Mouse (Mus musculus) E14TG2a.4 (cell line): ENCODE measurements around the gene Hspa12a.

ENCODE experiments used
- H3K27me3 ChIP-seq: 2 replicates; pipeline ENCODE4 v1.6.1; 2014; ENCODE audit warnings: low read length, control low read depth; ENCODE audit not compliant: insufficient read depth
- H3K36me3 ChIP-seq: 2 replicates; pipeline ENCODE4 v1.6.1; 2014; ENCODE audit warnings: low read length, control low read depth; ENCODE audit not compliant: insufficient read depth
- H3K4me1 ChIP-seq: replicated peaks from 2 replicates; pipeline ENCODE4 v1.6.1; 2014; ENCODE audit warnings: low read depth, low read length, control low read depth
- H3K4me3 ChIP-seq: replicated peaks from 2 replicates; pipeline ENCODE4 v1.5.1; 2014; ENCODE audit warnings: mild to moderate bottlenecking, low read length
- H3K9me3 ChIP-seq: 2 replicates; pipeline ENCODE4 v1.6.1; 2014; ENCODE audit warnings: low read length, control low read depth
- CTCF ChIP-seq: conservative IDR thresholded peaks from 2 replicates; pipeline ENCODE4 v1.5.1; 2014; ENCODE audit warnings: low read length
- NANOG ChIP-seq: IDR thresholded peaks from 2 replicates; pipeline ENCODE4 v1.6.1; 2014; ENCODE audit warnings: borderline replicate concordance, low read length, mixed read lengths
- POU5F1 ChIP-seq: IDR thresholded peaks from 2 replicates; pipeline ENCODE4 v1.6.1; 2014; ENCODE audit warnings: low read length, borderline replicate concordance

Gene Hspa12a

DNA sequence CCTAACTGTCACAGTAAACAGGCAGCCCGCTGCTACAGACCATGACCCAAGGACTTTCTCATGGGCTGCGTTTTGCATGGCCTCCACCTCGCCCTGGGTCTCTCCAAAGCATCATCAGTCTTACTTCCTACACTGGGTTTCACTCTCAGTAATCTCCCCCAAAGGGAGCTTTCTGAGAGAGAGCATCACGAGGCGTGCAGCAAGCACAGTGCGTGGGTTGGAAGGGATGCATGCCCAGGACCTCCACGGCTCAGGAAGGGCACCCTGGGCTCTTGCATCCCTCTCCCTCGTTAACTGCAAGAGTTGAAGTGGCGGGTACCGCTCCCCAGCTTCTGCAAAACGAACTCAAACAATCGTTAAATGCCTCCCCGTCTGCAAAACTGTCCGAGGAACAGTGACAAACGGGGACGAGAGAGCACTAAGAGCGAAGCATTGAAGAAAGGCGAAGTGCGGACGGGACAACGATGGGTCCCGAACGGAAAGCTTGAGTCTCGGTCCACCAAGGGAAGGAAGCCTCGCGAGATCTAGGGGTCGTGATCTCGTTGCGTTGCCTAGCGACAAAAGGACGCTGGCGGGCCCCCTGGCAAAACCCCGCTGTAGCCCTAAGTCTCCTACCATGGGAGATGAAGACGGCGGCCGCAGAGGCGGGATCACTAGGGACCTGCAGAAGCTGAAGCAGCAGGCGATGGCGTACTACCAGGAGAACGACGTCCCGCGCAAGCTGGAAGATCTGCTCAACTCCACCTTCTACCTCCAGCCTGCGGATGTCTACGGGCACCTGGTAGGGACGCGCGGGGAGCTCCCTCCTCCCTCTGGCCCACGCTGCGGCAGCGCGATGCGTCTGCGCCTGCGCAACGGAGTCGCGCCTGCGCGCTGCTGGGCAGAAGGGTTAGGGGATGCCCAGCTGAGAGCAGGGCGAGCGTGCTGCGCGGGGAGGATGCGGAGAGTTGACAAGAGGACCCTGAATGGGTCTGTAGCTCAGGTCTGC, at the start of gene Hspa12a, which contains the start of gene Eno4:
Gene Hspa12a (minus strand): TSS at position 814 of the 988 bp plus-strand sequence.
Gene Eno4 (plus strand): TSS at position 585 of the 988 bp plus-strand sequence.
- TF ChIP-seq POU5F1 (no peak), NANOG (no peak), CTCF (no peak)
- peak within 1 kb of the TSS; percentile 89 for H3K4me3 ChIP-seq

DNA sequence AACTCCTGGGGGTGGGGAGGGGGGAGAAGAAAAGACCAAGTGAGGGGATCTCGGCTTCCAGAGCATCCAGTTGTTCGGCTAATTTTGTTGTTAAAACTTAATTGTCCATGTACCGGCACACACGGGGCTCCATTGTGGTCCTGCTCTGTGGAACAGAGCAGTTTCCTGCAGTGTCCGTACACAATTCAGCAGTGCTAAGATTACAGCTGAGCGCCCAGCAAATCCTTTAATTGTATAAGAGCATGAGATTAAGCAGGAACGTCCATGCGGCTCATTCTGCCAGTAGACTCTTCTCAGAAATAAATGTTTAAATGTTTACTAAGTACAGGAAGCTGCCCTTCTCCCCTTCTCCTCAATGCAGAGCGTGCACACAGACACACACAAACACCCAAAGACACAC, 38.1 kb upstream of the Hspa12a start:
- Histone ChIP-seq H3K27me3 (peaks cover 10% of the 10 kb centered on the region), H3K36me3 (no peaks in the 10 kb centered on the region), H3K9me3 (0 out of 2 replicates have a peak, but pooled peaks cover 3% of the 10 kb centered on the region), H3K4me1 (peaks cover 64% of the 10 kb centered on the region), H3K4me3 (no peak overlapping the region)
- TF ChIP-seq POU5F1 (no peak), CTCF (no peak), NANOG (peak; percentile 58; the same call in 1 of the 2 replicates)

More for the DNA sequence above, at the start of gene Hspa12a, which contains the start of gene Eno4:
- peaks cover 24% of the 10 kb centered on the region for H3K4me1 ChIP-seq
- no peaks in the 10 kb centered on the region for H3K9me3 ChIP-seq
- no peaks in the 10 kb centered on the region for H3K36me3 ChIP-seq
- no peaks in the 10 kb centered on the region for H3K27me3 ChIP-seq

DNA sequence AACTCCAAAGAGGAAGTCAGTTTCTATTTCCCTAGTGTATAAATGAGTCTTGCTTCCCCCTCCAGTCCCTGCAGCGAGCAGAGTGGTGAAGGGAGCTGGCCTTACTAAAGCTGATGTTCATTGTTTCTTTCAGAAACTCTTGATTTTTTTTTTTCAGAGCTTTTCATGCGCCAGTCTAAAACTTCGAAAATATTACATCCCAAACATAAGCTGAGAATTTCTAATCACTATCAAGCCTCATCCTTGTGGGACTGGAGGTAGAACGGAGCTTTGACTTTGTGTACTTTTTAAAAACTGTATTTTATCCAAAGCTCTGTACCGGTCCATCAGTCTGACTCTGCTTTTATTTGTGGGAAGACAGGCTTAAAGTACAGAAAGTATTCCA, 36.6 kb upstream of the Hspa12a start:
- peaks cover 20% of the 10 kb centered on the region for H3K27me3 ChIP-seq
- H3K4me1 ChIP-seq = peaks cover 64% of the 10 kb centered on the region
- no peak for TF ChIP-seq CTCF
- no peak for TF ChIP-seq NANOG
- no peak for TF ChIP-seq POU5F1
- no peaks in the 10 kb centered on the region for H3K36me3 ChIP-seq
- no peak overlapping the region for H3K4me3 ChIP-seq
- 0 out of 2 replicates have a peak, but pooled peaks cover 3% of the 10 kb centered on the region for H3K9me3 ChIP-seq

DNA sequence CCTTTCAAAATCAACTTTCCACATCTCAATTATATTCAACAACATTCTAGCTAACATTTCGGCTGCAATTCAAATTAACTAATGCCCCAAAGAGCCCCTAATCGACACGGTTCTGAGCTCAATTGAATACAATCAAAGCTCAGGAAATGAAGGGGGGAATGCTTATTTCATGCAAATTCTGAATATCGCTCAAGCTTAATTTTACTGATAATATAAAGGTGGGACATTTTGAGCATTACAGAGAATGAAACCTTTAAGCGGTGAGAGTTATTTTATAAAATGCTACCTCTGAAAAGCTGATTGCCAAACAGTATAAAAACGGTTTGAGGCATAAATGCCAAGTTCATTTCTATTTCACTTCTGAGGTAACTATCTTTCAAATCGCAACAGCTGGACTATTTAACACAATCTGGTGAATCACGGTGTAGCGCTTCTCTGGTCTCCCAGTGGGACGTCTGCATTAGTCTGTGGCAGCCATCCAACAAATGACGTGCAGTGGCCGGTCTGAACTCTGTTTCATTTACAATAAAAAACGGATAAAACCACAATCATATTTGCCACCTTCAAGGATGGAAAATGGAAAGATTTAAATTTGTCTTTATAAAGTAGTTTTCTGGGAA, 36.1 kb upstream of the Hspa12a start:
- H3K36me3 ChIP-seq = no peaks in the 10 kb centered on the region
- peaks cover 64% of the 10 kb centered on the region for H3K4me1 ChIP-seq
- H3K9me3 ChIP-seq = 0 out of 2 replicates have a peak, but pooled peaks cover 3% of the 10 kb centered on the region
- no peak overlapping the region for H3K4me3 ChIP-seq
- no peak for TF ChIP-seq CTCF
- TF ChIP-seq NANOG = no peak
- no peak for TF ChIP-seq POU5F1
- H3K27me3 ChIP-seq = peaks cover 20% of the 10 kb centered on the region

DNA sequence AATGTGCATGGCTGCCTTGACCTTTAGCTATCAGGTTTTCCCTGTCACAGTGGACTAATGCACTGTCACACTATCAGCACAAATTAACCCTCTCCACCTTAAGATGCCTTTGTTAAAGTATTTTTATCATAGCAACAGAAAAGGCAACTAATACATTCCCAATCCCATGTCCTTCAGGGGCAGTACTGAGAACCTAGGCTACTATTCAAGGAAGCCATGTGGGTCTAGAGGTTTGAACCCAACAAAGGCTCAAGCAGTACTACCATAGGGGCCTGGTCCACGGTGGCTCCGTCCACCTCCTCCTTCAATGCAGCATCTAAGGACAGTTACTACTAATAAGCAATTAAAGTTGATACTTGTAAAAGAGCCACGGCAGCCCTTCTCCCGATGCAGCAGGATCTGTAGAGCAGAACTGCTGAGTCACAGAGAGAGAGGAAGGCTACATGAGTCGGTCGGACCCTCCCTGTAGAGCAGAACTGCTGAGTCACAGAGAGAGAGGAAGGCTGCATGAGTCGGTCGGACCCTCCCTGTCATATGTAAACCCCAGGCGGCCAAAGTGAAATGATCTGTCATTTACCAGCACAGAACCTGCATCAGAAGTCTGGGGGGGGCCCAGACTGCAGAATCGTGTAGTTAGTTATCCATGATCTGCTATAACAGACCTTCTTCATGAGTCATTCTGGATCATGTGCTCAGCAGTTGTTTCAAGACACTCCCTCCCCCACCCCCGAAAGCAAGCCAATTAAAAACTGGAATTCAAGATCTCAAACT, 35.1 kb upstream of the Hspa12a start:
- Histone ChIP-seq H3K27me3 (peaks cover 20% of the 10 kb centered on the region), H3K9me3 (0 out of 2 replicates have a peak, but pooled peaks cover 3% of the 10 kb centered on the region), H3K36me3 (no peaks in the 10 kb centered on the region), H3K4me1 (peaks cover 64% of the 10 kb centered on the region), H3K4me3 (no peak overlapping the region)
- TF ChIP-seq POU5F1 (no peak), NANOG (no peak), CTCF (no peak)

DNA sequence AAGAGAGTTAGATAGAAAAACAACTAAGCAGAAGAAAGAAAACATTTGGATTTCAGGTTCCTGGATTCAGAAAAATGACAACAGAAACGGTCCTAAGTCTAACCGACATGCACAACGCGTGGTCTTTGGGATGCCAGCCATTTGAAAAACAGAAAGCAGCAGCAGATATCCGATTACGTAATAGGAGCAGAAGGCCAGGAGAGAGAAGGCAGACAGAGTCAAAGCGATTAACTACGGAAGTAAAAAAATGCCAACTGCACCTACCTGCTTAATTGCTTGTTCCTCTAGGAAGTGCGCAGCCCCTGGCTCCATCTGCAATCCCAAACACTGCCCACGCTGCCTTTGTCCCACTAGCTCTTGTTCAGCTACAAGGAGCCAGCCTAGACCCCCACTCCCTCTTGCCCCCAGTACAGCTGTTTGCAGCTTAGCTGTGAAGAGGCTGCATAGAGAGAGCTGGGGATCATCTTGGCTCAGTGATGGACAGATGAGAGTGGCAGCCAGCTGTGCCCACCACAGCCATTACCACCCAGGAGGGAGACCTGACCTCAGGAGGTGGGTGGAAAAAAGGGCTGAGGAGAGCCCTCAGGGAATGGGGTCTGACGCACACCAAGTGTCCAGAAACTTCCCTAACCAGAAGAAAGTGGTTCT, 31.9 kb upstream of the Hspa12a start:
- Histone ChIP-seq H3K4me3 (no peak overlapping the region), H3K4me1 (peaks cover 45% of the 10 kb centered on the region)
- TF ChIP-seq CTCF (no peak), POU5F1 (no peak), NANOG (no peak)

DNA sequence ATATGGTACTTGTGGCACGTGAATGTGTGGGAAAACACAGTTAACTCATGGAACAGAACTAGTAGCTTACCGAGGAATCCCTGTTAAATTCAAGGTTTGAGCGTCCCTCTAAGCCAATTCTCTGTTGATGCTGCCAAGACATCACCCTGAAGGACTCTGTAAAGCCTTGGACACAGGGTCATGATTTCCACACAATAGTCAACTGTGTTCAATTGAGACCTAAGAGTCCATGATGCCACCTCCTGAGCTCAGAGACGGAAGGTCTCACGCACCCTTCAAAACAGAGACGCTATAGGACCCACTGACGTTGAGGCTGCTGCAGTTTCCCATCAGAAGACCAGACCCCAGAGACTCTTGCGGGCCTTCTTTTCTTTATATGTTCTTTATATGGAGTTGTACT, 30.7 kb upstream of the Hspa12a start:
- TF ChIP-seq NANOG (no peak), CTCF (no peak), POU5F1 (no peak)
- Histone ChIP-seq H3K36me3 (no peaks in the 10 kb centered on the region), H3K4me3 (no peak overlapping the region), H3K9me3 (0 out of 2 replicates have a peak, but pooled peaks cover 3% of the 10 kb centered on the region), H3K27me3 (peaks cover 40% of the 10 kb centered on the region), H3K4me1 (peaks cover 45% of the 10 kb centered on the region)

More for the DNA sequence above, 31.9 kb upstream of the Hspa12a start:
- H3K9me3 ChIP-seq = 0 out of 2 replicates have a peak, but pooled peaks cover 3% of the 10 kb centered on the region
- peaks cover 40% of the 10 kb centered on the region for H3K27me3 ChIP-seq
- no peaks in the 10 kb centered on the region for H3K36me3 ChIP-seq
